In the genomic region with DNA sequence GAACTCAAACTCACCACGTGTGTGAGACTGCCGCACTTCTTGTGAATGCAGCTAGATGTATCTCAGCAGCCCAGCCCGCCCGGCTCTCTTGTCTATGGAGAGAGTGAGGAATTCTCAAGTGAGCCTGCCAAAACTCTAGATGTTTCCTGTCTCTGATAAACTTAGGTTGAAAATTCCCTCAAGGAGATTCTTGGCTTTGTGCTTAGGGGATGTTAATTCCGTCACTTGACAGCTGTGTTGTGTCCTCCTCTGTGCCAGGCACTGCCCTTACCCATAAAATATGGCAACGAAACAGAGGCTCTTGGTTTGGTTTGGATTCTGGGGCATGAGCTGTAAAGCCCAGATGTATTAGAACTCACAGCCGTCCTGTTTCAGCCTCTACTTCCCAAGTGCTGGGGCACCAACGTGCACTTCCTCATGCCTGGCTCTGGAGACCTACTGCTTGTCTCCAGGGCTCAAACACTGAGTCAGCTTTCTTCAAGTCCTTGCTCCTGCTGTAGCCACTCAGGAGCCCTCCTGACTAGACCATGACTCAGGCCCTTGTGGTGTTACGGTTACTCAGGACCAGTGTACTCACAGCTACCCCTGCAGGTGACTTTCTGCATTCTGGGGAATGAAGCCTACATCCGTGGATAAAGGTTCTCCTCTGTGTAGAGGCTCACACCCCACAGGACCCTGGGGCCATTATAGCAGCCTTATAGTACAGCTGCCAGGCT, we compare ENCODE assay signal across 10 mouse cellular contexts. TPM values are rescaled to one million over a fixed set of nuclear protein-coding genes. Genes with fewer than 3 reads are reported as not detected.
A peak's percentile ranks its signal among the peaks of the same experiment; 100 is the strongest.
DNase-seq lines count a peak whose midpoint lies in the region; ATAC-seq and TF ChIP-seq lines count a peak whose summit lies in the region.
"Had no signal": no experiment of that assay in that cellular context is flagged by ENCODE, and none has a peak within 500 bp of the region (broad histone marks: within the 10 kb centered on the region; RNA-seq: fewer than 3 reads in every experiment).

No protein-coding gene starts in this region.

- H3K9me3 ChIP-seq in hindbrain, embryonic 11.5 days (ENCODE audit: control insufficient read depth, low read length) = no peaks in the 10 kb centered on the region
- H3K9me3 ChIP-seq: embryonic facial prominence, embryonic 13.5 days had no signal

- no peak overlapping the region for H3K9ac ChIP-seq in hindbrain, embryonic 11.5 days (ENCODE audit: low read depth, low read length)
- H3K9ac ChIP-seq: embryonic facial prominence, embryonic 13.5 days had no signal

- no peaks in the 10 kb centered on the region for H3K27me3 ChIP-seq in myocyte (ENCODE audit: control insufficient read depth, insufficient read depth, insufficient read length)
- H3K27me3 ChIP-seq in hindbrain, embryonic 11.5 days (ENCODE audit: control insufficient read depth, insufficient read depth, low read length) = no peaks in the 10 kb centered on the region
- H3K27me3 ChIP-seq: embryonic facial prominence, embryonic 13.5 days had no signal

- H3K79me2 ChIP-seq in myocyte (ENCODE audit: control insufficient read depth, insufficient read depth) = no peaks in the 10 kb centered on the region

- ATAC-seq in hindbrain, embryonic 11.5 days (ENCODE audit: low FRiP score) = no peak

- H3ac ChIP-seq in myocyte (ENCODE audit: control insufficient read depth, insufficient read length) = no peak overlapping the region

- peak overlapping the region; percentile 14 for H3K4me2 ChIP-seq in myocyte (ENCODE audit: low read depth)
- no peak overlapping the region for H3K4me2 ChIP-seq in hindbrain, embryonic 11.5 days (replicated peaks; ENCODE audit: low read depth, low read length)
- H3K4me2 ChIP-seq: embryonic facial prominence, embryonic 13.5 days had no signal

- no peak overlapping the region for H3K27ac ChIP-seq in hindbrain, embryonic 11.5 days (ENCODE audit: low read depth, low read length)
- H3K27ac ChIP-seq: embryonic facial prominence, embryonic 13.5 days had no signal

- peak; percentile 14 to 46 for DNase-seq in left cerebral cortex, postnatal 25 days (ENCODE audit: low spot score in 2 of 2)
- no peak for DNase-seq in left cerebral cortex, adult 11 months (ENCODE audit: low spot score)
- DNase-seq in adrenal gland, postnatal 10 days = peak; percentile 52
- DNase-seq in heart, postnatal 14 days = peak; percentile 31 to 48
- DNase-seq in ovary, postnatal 14 days (ENCODE audit: low spot score) = no peak
- no peak for DNase-seq in hindbrain, embryonic 11.5 days (ENCODE audit: low spot score)
- no peak for DNase-seq in embryo, embryonic 10.5 days (ENCODE audit: low spot score)

- no peak for TF ChIP-seq POLR2A in myocyte (IDR thresholded peaks at IDR 0.05; ENCODE audit: insufficient read length, low read depth)

- intact Hi-C loops in left cerebral cortex, postnatal 25 days (cut with DNase I) = loop anchor here (5.0 kb wide), 1 partner anchor 108 kb away; no protein-coding TSS in a partner anchor
- intact Hi-C loops in heart, postnatal 14 days (cut with DNase I) = loop anchor here (5.0 kb wide), 1 partner anchor 33 kb away; no protein-coding TSS in a partner anchor

- no peaks in the 10 kb centered on the region for H3K4me1 ChIP-seq in hindbrain, embryonic 11.5 days (replicated peaks; ENCODE audit: control insufficient read depth, insufficient read depth, low read length)

- H3K4me3 ChIP-seq in myocyte = no peak overlapping the region
- no peak overlapping the region for H3K4me3 ChIP-seq in hindbrain, embryonic 11.5 days (ENCODE audit: low read depth, low read length)
- H3K4me3 ChIP-seq: embryonic facial prominence, embryonic 13.5 days had no signal

- peaks cover 21% of the 10 kb centered on the region for H3K36me3 ChIP-seq in myocyte (ENCODE audit: control insufficient read depth, insufficient read depth)
- no peaks in the 10 kb centered on the region for H3K36me3 ChIP-seq in hindbrain, embryonic 11.5 days (ENCODE audit: control insufficient read depth, insufficient read depth, low read length)

- 88% methylated on average over 10 of the region's 10 CpGs for WGBS in hindbrain, embryonic 11.5 days

TF ChIP-seq in myocyte, 11 proteins besides CTCF, POLR2A, EP300 and RAD21:
- TF ChIP-seq CEBPB (IDR thresholded peaks at IDR 0.05; ENCODE audit: insufficient read depth, poor library complexity, severe bottlenecking) = no peak
- TF ChIP-seq MAX (IDR thresholded peaks at IDR 0.05; ENCODE audit: low read depth) = no peak
- TF ChIP-seq REST (IDR thresholded peaks at IDR 0.05; ENCODE audit: insufficient read depth, insufficient read length) = no peak
- peak in 1 of 3 experiments; percentile 70 for TF ChIP-seq MYOG (IDR thresholded peaks at IDR 0.05; ENCODE audit: control insufficient read depth in 1 of 3, insufficient read depth in 1 of 3, insufficient read length in 2 of 3, low read depth in 2 of 3)
- no peak for TF ChIP-seq SRF (IDR thresholded peaks at IDR 0.05; ENCODE audit: control insufficient read depth, insufficient read length, low read depth)
- TF ChIP-seq E2F4 (IDR thresholded peaks at IDR 0.05; ENCODE audit: insufficient read depth) = no peak

RNA-seq across cellular contexts. Expression of a gene that starts 15.1 kb away (rescaled TPM):
- not detected for total RNA-seq in left cerebral cortex, postnatal 25 days (2021)
- total RNA-seq in adrenal gland, postnatal 10 days (2021) = 10 to 100 TPM in 1 of 2 experiments, 1 to 10 TPM in 1; 6.3 to 15.8 TPM
- 10 to 100 TPM in 1 of 2 experiments, 1 to 10 TPM in 1; 3.2 to 10.4 TPM for total RNA-seq in heart, postnatal 14 days (2021)
- not detected for polyA plus RNA-seq in myocyte (2012; fragmentation: generic; extraction: Trizol)
- polyA plus RNA-seq in hindbrain, embryonic 11.5 days (2014; fragmentation: Nextera tagmentation; extraction: Ambion mirVana) = 6.2 and 8.2 TPM in 2 replicates

RNA-seq across cellular contexts. Expression of a gene that starts 25.8 kb away (rescaled TPM):
- under 1 TPM; 0.09 to 0.37 TPM for total RNA-seq in left cerebral cortex, postnatal 25 days (2021)
- not detected for total RNA-seq in adrenal gland, postnatal 10 days (2021)
- total RNA-seq in heart, postnatal 14 days (2021) = 1 to 10 TPM in 1 of 2 experiments, under 1 TPM in 1; 0.71 to 2.8 TPM
- polyA plus RNA-seq in myocyte (2012; fragmentation: generic; extraction: Trizol) = 0.10 TPM
- not detected in 2 replicates for polyA plus RNA-seq in hindbrain, embryonic 11.5 days (2014; fragmentation: Nextera tagmentation; extraction: Ambion mirVana)
- polyA plus RNA-seq: neural tube, embryonic 11.5 days had no signal

RNA-seq across cellular contexts. Expression of a gene that starts 25.8 kb away (rescaled TPM):
- 100 to 1,000 TPM; 698 to 767 TPM for total RNA-seq in left cerebral cortex, postnatal 25 days (2021)
- total RNA-seq in adrenal gland, postnatal 10 days (2021) = 10 to 100 TPM; 75.0 to 75.3 TPM
- total RNA-seq in heart, postnatal 14 days (2021) = 10 to 100 TPM; 81.6 to 88.1 TPM
- 133 TPM for polyA plus RNA-seq in myocyte (2012; fragmentation: generic; extraction: Trizol)
- 34.4 and 35.1 TPM in 2 replicates for polyA plus RNA-seq in hindbrain, embryonic 11.5 days (2014; fragmentation: Nextera tagmentation; extraction: Ambion mirVana)

Comparison
In these comparisons a context has a peak if more than half of its experiments do, and no peak if none do; other contexts are left out.
1. DNase-seq: peak in left cerebral cortex, postnatal 25 days (2 of 2), adrenal gland, postnatal 10 days (single experiment) and heart, postnatal 14 days (2 of 2); none in left cerebral cortex, adult 11 months (single experiment), ovary, postnatal 14 days (single experiment), hindbrain, embryonic 11.5 days (single experiment) and embryo, embryonic 10.5 days (single experiment).
2. RNA of a gene that starts 15.1 kb away (total RNA-seq): 6.3 to 15.8 TPM in adrenal gland, postnatal 10 days and 3.2 to 10.4 TPM in heart, postnatal 14 days; not detected in left cerebral cortex, postnatal 25 days; every median in the first group is over 4 times any median in the second.
3. RNA of a gene that starts 25.8 kb away (total RNA-seq): 698 to 767 TPM in left cerebral cortex, postnatal 25 days; 81.6 to 88.1 TPM in heart, postnatal 14 days and 75.0 to 75.3 TPM in adrenal gland, postnatal 10 days; every median in the first group is over 4 times any median in the second.